Mouse (Mus musculus): ENCODE measurements around the gene Grip2.

The Grip2 gene

DNA sequence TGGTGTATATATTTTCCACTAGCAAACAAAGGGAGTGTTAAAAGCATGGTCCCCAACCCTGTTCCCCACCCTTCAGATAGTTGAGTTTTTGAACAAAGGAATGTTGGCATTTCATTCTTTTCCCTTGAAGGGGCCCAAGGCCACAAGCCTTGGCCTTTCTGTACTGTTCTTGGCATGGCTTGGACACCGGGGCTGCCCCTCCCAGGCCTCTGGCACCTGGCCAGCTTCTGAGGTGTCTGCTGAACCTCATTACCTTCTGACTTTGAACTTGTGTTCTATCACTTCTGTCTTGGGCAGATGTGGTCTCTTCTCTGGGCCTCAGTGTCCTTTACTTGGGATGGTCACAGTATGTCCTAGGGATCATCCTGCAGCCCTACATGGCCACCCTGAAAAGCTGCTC is 99.7 kb downstream of the Grip2 start:
- DNase-seq: no peak

DNA sequence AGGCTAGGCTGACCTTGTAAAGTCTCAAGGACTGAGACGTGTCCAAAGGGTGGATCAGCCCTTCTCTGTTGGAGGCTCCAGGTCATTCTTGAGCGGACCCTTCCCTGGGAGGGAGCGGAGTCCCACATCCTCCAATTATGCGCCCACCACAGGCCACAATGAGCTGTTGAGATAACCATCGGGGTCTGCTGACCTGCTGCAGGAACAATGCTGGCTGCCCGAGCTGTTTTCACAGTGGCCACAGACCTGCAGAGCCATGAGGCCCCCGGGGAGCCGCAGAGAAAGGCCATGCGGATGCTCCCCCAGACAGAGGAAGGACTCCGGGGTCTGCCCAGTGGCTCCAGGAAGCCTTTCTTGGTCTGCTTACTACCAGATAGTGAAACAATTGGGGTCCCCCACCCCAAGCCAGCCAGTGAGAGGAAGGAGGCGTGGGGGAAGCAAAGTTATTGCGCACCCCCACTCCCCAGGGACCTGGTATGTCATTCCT is 105.8 kb downstream of the Grip2 start:
- no peak for DNase-seq

DNA sequence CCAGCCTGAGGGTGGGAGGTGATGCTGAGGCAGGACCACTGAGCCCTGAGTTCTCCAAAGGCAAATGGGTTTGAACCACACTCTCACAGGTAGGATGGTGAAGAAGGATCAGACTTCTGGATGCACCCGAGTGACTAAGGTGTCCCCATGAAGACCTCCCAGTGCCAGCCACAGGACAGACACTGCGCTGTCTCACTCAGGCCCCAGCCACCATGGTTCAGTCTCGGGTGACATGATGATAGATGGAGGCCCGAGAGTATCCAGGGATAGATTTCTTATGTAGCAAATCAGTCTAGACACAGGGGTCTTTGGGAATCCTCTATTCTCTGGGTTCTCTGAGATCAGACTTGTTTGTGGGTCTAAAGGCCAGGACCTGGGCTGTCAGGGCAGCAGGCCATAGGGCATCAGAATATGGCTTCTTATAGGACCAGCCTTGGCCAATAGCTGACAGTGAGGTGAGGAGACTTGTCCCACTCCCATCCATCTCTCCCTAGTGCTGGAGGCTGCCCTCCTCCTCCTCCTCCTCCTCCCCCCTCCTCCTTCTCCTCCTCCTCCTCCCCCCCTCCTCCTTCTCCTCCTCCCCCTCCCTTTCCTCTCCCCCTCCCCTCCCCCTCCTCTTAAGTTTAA is 106.3 kb downstream of the Grip2 start:
- DNase-seq: no peak

DNA sequence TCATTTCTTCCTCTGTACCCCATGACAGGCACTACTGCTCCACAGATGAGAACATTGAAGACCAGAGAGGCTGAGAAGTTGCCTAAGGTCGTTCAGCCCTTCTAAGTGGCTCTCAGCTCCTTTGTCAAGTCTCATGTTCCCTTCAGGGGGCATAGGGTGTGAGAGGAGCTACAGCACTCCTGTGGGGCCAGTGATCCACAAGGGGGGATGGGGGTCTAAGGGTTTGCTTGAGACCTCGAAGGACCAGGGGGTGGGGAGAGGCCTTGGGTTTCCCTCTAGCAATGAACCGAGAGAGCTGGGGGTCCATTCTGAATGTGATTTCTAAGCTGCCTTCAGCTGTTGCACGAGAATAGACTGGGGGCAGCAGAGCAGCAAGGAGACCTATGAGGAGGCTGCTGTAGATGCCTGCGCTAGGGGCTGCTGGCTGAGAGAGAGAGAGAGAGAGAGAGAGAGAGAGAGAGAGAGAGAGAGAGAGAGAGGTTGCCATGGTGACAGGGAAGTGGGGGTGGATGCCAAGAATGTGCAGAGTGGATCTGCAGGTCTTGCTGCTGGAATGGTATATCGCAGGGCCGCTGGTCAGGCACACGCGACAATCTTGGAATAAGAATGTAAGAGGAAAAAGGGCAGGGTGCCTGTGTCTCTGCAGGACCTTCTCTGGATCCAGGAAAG is 107.1 kb downstream of the Grip2 start:
- no peak for DNase-seq

DNA sequence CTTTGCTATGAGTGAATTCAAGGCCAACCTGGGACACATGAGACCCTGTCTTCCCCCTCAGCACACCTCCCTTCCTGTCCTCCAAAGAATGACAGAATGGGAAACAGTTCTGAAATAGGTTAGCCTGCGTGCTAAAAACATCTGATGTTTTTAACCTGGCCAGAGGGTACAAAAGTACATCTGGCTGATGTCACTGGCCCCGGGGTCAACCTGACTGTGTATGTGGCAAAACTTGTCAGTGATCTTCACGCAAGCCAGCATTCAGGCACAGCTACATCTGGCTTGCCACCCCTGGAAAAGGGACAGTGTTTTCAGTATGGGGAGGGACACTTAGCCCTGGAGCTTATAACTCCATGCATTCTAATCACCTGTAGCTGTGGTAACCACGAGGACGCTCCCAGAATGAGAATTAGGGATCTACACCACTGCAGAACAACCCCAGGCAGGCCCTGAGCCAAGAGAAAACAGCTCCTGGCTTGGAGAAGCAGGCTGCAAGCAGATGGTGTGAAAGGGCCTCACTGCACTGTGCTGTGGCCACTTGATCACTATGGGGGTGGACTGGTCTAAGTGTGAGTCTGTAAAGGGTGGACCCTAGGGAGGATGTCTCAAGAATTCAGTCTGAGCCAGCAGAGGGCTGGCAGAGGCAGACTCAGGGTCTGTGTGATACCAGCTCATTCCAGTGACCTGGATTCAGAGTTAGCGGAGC is 107.9 kb downstream of the Grip2 start:
- DNase-seq: no peak

DNA sequence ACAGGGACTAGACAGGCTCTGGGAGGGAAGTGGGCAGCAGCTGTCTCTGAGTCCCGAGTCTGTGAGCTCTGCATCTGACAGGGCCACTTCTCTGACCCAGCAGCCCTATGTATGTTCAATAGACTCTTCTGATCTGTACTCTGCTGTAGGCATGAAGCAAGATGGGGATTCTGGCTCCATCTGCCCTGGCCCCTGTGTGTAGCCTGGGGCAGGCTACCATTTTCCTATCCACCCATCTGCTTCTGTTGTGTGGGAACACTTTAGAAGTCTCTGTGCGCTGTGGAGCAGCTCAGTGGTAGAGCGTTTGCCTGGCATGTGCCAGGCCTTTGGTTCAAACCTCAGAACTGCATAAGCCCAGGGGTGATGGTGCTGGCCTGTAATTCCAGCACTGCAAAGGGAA is 108.4 kb downstream of the Grip2 start:
- no peak for DNase-seq

DNA sequence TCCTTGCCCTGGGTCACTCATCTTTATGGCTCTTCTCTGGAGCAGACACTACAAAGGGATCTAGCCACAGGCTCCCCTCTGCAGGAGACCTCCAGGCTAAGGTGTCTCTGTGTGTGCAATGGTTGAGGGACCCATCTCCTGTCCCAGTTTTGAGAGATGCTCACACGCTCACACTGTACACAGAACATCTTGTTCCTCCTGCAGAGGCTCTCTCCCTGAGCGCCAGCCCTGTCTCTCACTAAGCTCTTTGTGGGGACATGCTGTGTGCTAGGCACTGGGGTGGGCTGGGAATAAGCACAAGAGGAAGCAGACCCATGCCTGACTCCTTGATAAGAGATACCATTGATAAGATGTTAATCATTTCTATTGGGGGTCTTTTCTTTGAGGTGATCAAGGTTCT is 109.0 kb downstream of the Grip2 start:
- no peak for DNase-seq

DNA sequence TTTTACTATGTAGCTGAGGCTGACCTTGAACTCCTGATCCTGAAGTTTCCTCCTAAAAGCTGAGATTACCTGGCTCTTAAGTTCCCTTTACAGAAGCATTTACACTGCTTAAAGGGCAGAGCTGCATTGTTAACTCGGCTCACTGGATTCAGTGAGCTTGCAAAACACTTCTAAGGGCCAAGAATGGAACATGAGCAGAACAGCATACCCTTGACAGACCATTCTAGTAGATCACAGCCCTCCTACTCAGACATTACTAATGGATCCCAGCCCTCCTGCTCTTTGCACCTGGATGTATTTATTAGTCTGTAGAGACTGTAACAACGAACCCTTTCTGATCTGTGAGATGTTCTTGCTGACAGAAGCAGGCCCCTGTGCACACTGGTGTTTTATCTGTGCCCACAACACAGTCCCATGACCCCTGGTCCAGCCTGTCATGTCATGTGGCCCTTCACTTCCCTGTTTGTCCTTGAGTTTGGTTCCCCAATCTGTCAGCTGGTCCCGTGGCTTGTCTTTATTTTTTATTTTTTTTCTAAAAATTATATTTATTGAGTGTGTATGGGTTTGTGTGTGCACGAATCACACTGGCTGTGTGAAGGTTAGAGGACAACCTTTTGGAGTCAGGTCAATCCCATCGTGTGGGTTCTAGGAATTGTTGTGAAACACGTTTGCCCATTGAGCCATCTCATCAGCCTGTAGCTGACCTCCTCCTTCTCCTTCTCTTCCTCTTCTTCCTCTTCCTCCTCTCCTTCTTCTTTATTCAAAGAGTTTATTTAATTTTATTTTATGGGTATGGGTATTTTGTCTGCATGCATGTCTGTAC is 110.9 kb downstream of the Grip2 start:
- DNase-seq: no peak

DNA sequence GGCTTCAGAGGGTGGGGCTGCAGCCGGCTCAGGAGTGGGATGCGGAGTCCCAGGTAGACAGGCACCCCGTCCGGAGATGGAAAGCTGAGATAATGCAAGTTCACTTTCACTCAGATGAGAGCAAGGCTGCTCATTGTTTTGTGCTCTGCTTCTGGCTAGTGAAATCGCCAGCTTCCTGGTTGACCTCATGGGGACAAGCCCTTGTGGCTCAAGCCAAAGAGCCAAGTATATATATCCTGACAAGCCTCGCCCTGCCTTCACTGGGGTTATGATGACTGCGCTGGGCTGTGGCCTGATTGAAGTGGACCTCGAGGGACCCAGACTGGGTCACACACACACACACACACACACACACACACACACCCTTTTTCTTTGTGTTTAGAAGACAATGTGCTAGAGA is 112.0 kb downstream of the Grip2 start:
- no peak for DNase-seq

DNA sequence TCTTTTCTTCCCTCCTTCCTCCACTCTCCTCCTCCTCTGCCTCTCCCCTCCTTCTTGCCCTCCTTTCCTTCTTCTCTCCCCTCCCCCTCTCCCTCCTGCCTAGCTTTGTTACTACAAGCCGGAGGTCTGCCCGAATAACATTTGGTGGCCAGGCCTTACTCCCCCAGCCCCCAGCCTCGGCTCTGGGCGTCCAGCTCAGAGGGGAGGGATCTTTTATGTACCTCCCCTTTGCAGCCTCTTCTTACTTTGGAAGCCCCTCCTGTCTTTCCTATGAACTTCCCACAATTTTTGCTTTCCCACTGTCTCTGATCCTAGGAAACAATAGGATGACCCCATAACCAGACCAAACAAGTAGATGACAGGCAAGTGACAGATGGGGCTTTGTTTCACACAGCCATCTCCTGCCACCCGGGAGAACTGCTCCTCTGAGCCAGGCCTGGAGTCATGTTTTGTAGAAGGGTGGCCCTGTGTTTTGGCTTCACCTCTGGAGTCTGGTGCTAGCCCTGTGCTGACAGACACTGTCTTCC is 113.6 kb downstream of the Grip2 start:
- no peak for DNase-seq

DNA sequence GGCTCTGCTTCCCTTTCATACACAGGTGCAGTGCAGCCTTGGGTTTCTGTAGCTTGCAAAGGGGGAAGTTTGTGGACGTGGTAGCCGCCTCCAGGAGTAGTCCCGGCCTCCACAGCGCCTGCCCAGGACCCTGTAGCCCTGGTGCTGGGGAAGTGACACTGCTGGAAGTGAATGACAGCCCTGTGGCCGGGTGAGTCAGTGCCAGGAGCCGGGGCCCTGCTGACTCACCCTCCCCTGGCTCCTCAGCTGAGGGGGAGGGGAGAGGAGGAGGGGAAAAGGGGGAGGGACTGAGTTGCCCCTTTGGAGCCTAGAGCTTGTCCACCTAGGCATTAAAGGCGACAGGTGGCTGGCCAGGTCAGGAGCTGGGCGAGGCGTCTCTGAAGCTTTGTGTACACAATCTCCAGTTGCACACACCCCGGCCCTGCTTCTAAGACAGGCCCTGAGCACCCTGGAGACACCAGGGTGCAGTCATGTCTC is 114.2 kb downstream of the Grip2 start:
- peak; percentile 66 for DNase-seq

DNA sequence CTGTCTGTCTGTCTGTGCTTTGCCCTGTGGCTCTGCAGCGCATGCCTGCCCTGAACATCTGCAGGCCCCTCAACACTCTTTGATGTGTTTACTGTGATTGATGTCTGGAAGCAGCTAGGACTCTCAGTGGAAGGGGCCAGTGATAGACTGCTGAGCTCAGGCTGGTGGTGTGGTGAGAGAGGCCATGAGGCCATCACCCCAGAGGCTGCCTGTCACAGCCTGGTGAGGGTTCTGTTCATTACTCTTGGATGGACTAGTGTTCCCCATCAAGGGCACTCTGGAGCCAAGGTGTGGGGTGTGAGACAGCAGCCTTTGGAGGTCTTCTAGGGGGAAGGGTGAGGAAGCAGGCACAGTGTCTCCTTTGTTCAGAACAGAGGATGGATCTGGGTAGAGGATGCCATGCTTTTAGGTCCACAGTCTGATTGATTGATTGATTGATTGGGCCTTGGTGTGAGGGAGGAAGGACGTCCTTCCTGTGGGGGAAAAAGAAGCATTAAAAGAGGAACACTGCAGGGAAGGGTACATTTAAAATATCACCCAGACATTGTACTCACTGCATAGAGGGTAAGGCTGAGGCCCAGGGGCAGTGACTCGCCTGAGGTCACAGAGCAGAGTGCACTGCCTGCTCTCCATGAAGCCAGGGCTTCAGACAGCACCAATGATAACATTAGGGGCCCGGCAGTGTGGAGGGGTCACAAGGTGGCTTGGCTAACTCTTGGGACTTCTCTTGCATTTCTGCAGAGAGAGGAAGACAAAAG is 114.8 kb downstream of the Grip2 start:
- DNase-seq: no peak

Data from liver (tissue).